Mouse (Mus musculus): ENCODE data around the gene Scn2b.

The Scn2b gene

DNA sequence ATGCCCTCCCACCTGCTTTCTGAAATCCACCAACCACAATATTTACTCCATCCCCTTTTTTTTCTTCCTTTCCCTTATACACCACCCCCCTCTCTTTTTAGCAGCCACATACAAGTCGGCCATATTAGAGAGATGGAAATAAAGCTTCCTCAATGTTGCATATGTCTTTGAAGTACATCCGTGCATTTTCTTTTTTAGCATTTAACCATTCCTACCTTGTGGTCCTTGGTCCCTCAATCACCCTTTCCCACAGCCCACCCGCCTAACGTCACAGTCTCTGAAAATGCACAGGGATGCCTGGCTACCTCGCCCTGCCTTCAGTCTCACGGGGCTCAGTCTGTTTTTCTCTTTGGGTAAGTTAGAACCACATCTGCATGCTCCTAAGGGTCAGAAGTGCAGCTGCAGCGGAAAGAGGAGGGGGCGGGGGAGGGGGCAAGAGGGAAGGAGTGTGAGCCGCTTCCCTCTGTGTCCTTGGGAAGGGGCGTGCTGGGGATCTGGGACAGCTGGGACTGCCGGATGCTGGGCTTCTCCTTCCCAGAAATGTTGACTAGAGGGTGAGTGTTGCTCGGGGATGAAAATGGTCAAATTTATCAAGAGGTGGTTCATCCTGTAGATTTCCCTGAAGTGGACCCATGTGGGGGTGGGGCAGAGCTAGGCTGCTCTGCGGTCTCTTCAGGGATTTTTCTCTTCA is at the start of gene Scn2b:
Gene Scn2b (plus strand): TSS at position 42 of the 691 bp plus-strand sequence.
- DNase-seq, result peak; percentile 66

DNA sequence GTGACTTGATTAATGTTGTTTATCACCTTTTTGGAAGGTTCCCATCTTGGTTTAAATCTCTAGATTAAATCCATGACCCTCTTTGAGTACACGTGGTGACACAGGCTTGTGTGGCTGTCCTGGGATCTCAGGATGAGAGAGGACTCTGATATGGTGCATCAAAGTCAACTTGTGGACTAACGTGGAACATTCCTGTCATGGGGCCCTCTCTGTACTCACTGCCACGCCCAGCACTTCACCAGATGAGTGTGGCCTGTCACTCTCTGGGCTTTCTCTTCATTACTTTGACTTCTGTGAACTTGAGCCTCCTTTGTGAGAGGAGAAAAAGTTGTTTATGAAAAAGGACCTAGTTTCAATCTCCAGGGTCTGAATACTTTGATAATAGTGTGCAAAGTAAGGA is 45.8 kb upstream of the Scn2b start:
- no peak for DNase-seq

DNA sequence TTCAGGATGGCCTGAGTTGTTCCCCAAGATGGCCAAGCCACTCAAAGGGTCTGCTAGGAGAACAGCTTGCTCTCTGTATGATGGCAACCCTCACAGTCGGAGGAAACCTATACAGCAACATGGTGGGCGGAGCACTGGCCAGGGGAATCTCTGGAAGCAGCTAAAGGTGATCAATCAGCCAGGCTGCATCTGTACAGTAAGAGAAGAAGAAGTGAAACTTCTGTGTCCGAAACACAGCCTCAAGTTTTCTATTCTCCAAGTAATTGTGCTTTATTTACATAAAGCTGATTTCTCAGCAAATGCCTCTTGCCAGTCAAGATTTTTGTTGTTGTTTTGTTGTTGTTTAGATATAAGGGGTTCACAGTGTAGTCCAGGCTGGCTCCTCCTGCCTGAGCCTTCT is 39.7 kb upstream of the Scn2b start:
- no peak for DNase-seq

DNA sequence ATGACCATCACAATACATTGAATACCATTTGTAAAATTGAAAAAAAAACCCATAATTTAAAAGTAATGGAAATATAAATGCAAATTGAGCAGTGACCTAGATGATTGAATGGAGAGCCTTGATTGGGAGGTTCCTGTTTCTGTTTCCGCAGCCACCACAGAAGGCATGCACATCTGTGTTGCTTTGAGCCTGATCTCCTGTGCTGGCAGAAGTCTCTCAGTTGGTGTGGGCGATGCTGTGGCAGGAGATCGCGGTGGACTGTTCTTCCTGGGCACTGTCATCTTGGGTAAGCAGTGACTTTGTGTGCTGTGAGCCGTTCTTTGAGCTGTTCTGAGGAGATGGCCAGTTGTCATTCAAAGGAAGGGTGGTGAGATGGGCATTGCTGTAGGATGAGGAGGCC is 38.6 kb upstream of the Scn2b start, which contains the start of gene Jaml:
Gene Jaml (plus strand): TSS at position 173 of the 400 bp plus-strand sequence.
- DNase-seq, result no peak

DNA sequence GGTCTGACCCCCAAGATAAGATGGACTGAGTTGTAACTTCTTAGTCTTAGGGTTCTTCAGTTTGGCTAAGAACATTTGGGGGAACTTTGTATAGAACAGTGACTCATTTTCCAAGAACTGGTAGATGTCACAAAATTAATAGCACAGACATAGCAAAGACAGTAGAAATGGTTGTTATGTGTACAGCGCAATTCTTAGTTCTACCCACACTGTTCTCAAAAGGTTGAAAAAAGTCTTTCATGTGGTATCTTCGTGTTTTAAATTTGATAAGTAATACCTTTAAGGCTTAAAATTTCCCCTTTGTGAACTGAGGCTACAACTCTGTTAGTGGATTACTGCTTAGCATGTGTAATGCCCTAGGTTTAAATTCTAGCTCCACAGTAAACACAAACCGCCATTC is 34.5 kb upstream of the Scn2b start:
- no peak for DNase-seq

DNA sequence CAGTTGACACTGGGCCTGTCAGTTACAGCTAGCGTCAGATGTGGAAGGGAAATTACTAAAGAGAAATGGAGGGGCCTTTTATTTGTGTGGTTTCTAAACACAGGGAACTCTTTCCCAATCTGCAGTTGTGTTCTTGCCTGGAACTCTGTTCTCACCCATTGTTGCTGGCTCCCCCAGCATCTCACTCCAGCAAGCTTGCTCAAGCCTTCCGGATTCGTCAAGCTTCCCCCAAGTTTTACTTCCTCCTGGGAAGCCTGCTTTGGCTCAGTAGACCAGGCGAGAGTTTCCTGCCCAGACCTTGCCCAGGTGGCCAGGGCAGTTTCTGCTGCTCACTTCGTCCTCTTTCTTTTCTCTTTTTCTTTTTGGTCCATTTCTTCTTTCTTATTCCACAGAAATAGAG is 33.0 kb upstream of the Scn2b start:
- peak; percentile 38 for DNase-seq

DNA sequence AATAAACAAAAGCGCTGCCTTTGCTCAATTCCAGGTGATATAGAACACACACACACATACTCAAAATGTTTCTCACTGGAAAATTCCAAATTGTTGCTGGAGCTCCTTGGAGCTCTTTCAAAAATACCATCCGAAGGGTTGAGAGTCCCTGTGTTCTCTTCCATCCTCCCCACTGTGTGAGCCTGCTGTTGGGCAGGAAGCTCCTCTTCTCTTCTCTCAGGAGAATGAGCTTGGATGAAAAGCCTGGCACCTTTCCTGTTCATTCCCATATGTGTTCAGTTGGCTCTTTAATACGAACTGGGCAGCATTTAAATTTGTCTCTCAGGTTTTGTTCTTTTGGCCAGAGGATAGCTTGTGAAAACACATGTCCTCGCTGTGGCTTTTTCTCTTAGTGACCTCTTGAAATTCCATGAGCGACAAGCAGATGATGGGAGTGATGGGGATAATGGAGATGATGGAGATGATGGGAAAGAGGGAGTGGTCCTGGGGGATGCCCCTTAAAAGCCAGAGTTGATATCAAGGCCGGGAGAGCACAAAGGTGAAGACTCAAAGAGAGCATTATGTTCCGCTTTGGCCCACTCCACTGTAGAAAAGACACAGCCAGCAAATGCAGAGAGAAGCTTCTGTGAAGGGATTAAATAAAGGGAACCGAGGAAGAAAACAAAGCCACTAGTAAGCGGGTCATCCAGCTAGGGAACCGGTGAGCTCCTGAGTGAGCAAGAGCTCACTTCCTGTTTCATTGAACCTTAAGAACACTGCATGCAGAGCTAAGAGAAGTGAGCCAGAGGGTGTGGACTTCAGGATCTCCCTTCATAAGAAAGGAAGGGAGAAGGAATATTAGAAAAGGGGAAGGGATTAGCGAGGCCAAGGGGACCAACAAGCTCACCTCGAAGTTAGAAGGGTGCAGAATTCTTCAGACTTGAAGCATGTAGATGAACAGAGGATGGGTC is 31.6 kb upstream of the Scn2b start:
- DNase-seq, result peak; percentile 97

DNA sequence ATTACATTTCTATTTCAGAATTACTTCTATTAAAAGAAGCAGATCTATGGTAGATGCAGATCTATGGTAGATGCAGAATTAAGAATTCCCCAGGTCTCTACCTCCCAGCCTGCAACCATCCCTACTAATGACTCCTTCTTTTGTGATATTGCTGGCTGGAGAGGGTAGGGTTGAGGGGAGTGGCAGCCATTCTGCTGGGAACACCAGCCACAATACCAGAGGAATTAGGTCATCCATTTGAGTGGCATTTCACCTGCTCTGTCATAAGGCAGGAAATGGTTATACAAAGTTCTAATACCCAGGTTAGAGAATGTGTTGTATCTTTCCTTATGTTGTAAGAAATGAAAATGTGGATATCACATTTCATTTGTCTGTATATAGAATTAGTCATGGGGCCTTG is 29.5 kb upstream of the Scn2b start:
- DNase-seq, result no peak

DNA sequence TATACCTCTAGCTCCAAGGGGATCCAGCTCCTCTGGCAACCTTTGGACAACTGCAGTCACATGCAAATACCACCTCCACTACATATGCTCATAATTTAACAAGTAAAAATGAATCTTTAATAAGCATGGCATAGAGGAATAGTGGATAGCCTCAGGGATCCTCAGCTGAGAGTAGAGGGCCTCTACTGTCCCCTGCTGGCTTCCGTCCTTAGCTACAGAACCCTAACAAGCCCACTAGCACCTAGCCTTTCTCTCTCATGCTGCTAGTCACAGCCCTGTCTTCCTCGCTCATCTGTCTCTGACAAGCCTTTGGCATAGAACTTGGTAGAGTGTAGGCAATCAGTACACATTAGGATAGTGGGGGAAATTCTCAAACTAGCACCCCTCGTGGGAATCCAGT is 26.8 kb upstream of the Scn2b start:
- DNase-seq, result no peak

DNA sequence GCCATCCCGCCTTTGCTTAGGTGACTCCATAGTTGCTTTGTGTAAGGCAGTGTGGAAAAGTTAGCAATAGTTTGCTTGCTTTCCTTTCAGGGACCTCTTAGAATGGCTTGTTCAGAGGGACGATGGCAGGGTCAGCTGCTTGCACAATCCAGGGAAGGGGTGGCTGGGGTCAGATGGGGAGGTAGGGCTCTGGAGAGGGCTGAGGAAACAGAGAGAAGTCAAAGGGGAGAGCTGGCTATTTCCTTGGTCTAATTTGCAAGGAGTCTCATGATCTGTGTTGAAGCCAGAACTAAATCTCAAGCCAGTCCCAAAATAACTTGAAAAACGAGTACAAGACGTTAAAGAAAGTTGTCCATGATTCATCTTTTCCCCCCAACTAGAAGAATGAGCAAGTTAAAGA is 24.9 kb upstream of the Scn2b start:
- DNase-seq, result no peak

DNA sequence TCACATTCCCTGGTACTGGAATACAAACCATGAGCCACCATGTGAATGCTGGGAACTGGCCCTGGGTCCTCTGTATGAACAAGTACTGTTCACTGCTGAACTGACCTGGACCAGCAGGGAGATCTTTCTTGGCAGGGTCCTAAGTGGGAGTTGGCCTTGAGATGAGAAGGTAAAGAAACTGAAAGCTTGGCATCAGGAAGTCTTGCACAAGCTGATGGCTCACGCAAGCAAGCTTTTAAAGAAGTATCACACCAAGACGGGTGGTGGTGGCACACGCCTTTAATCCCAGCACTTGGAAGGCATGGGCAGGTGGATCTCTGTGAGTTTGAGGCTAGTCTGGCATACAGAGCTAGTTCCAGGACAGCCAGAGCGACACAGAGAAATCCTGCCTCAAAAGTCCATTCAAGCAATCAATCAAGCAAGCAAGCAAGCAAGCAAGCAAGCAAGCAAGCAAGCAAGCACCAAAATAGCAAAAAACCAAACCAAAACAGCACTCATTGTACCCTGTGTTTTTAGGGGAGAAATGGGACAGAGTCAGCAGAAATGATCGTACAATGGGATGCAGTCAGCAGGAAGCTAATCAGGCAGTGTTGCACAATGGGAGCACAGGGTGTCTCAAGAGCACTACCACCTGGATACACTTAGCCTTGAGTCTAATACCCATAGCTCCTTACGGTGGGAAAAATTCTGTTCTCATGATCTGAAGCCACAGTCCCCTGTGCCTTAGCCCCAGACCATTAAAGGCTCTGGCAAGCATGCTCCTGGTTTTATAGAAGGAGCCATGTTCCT is 22.2 kb upstream of the Scn2b start:
- DNase-seq, result no peak

DNA sequence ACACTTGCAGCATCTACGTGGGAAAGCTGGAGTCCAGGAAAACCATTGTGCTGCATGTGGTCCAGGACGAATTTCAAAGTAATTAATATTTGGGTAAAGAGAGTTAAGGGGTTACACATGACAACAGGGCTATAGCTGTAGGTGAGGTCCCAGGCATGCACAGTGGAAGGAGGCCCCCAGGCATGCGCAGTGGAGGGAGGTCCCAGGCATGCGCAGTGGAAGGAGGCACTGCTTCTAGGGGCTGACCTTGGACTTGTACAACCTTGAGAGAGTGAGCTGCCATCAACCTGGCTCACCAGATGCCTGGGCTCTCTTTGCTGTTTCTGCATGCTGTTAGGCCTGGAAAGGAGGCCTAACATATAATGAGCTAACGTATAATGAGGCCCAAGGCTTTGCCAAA is 19.7 kb upstream of the Scn2b start:
- DNase-seq, result no peak

DNA sequence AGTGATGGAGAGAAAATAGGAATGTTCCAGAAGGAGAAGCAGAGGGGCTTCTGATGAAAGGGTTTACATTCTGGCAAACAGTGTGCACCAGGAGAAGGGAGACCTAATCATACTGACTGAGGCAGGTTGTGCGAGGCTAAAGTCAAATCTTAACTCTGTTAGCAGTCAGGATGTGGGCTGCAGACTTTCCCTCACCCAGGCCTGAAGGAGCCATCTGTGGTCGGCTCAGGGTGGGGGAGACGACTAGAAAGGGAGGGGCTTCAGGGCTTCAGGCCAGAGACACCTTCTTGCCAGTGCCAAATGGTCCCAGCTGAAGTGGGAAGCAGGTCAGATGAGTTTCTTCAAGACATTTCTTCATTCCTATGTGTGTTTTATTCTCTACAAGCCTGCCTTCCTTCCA is 19.2 kb upstream of the Scn2b start:
- no peak for DNase-seq

DNA sequence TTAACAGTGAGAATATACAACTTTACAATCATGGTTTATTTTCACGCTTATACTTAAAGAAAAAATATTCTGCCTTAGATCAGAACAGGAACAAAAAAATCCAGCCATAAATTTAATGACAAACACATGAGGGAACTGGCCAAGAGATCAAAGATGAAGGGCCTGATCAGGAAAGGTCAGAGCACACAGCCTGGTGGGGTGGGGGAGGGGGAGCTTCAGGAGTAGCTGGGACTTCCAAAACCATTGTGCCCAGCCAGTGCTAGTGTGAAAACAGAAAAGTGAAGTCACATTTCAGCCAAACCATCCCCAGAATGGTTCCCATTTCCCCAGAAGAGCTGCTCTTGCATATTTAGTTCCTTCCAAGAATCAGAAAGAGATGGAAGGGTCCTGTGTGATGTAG is 15.1 kb upstream of the Scn2b start:
- no peak for DNase-seq

DNA sequence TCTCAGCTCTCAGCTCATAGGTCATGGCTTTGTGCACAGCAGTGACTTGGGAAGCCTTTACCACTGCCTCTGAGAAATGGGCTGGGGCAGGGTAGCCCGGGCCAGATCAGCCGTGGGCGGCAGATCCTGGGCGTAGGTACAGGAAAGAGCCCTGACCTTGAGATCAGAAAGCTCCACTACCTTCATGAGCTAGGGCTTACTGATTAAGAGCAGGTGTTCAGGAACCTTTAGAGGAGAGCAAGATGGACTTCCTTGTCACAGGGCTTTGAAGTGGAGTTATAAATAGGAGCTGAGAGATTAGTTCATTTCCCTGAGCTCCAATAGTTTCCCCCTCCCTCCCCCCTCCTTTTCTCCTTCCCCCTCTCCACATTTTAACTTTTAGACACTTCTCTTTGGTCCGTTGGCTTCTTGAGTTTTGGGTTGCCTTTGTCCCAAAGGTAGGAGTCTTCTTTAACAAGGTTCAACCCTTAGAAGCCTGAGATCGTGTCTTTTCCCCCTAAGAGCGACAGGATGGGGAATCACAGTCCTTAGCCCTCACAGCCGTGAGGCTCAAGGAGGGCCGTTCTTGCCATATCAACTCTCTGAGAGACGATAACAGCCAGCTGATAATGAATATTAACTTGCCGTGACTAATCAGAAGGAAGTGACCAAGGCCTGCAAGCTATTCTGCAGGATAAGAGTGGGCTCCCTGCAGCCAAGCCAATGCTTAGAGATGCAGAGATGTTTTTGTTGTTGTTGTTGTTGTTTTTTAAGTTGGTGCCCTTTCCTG is 14.2 kb upstream of the Scn2b start:
- DNase-seq, result no peak

DNA sequence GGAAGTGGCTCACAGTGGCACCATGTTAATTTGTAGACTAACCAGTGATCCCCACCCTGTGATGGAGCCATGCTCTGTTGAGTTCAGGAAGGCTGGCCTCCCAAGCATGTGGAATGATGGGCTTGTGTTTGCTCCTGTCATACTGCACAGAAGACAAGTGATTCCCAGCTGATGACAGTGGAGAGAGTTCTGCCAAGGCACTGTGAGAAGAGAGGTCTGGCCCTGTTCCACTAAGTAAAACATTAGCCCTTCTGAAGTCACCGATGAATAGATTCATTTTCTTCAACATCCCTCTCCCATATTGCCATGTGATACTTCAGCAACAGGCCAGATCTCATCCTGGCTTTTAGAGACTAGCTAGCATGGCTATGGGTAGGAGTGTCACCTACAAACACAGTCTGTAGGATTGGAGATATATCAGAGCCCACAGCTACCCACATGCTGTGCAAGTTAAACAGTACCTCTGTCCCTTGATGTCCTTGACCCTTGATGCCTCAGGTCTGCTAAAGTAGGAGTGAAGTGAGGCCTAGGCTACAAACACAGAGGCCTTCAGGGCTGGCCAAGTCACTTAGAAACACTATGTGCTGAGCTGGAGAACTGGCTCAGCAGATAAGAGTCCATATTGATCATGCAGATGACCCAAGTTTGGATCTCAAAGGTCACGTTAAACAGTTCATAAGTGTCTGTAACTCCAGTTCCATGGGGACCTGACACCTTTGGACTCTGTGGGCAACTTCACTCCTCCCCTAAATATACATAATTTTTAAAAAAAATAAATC is 11.8 kb upstream of the Scn2b start:
- DNase-seq, result no peak

DNA sequence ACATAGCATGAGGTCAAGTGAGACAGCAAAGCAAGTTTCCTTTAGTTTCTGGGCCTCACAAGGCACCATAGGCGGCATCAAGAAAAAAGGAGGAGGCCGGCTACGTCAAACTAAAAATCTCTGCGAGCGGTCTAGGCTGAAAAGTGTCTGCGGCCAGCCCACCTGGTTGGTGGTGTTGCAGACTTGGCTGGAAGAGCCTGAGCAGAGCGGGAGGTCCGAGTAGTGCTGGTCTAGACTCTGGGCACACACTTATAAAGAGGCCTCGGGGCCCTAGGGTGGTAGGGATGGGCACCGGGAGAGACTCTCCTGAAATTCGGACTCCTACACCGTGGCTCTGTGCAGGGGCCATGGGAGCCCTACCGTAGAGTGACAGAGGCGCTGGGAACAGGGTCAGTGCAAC is 1.9 kb upstream of the Scn2b start:
- peak; percentile 91 for DNase-seq

DNA sequence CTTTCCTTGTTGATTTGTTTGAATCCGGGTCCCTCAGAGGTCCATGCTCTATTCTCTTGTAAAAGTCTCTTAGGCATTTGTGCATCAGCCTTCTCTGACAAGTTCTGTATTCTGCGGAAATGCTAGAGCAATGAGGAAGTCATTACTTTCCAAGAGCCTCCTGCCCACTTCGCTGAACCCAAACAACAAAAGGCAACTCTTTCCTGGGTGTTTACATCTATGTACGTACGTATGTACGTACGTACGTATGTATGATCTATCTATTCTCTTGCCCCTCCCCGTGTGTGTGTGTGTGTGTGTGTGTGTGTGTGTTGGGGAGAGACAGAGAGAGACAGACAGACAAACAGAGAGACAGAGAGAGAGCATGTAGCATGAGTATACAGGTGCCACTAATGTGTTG is 763 bp upstream of the Scn2b start:
- DNase-seq, result no peak

DNA sequence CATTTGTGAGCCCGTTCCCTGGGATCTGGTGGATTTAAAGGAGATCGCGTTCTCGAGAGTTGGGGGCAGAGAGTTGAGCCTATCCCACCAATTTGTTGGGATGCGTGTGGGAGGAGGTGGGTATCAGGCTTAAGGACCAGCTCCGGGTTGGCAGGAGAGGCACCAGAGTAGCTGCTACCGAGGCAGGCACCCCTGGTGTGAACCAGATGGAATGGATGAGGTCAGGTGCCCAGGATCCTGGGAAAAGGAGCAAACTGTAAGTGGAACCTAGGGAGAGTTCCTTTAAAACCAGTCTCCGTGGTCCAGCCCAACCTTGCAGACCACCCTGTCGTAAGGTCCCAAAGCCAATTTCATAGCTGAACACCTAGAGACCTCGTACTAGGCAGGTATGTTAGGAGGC is 970 bp downstream of the Scn2b start:
- peak; percentile 95 for DNase-seq

DNA sequence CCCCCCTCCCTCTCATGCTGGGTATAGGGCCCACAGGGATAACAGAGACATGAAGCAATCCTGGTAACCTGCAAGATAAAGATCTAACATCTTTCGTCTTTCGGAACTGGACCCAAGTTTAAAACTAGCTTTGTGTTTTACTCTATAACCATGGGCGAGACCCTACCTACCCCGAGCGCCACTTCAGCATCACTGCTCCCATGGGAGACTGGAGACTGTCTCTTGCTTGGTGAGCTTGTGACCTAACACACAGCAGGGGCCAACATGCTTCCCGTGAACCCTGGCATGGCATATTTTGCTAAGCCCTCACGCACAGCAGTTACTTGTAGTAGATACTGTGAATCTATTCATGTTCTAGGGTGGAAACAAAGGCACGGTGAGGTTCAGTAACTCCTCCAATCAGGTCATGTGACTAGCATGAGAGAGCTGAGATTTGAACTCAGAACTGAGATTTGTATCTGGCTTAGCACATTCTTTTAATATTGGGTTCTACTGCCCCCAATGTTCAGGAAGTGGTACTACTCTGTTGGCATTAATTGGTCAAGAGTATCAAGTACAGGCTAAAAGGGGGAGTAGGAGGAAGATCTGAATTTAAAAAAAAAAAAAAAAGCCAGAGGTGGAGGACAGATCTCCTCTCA is 1.9 kb downstream of the Scn2b start:
- peak; percentile 70 for DNase-seq

DNA sequence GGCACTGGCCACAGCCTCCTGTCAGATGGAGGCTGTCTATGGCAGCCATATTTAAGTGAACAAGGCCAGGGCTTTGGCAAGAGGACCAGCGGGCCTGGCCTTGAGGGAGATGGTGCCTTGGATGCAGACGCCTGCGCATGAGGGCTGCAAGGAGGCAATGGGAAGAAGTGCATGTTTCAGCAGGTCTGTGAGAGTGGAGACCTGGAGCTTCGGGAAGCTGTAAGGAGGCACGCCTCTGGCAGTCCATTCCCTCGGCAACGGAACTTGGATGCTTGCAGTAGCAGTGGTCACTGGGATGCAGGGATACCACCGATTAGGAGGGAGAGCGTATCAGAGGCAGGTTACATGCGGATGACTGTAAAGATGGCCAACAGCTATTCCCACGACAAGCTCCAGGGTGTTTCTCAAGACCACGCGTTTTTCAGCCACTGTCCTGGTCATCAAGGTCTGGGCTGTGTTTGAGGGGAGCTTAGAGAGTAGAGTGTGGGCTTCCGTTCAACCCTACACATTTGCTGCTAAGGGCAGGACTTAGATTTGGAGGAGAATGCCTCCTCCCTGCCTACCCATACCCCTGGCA is 2.5 kb downstream of the Scn2b start:
- DNase-seq, result peak; percentile 74

Data from cerebellum, adult 9-11 months (tissue).